Mouse (Mus musculus): ENCODE results near the gene Clca4b. TPM values are rescaled to one million over a fixed set of nuclear protein-coding genes. Genes with fewer than 3 reads are reported as not detected.
"Not testable (repeated sequence)": the region's sequence is repeated elsewhere in the genome, so short reads cannot be mapped to it uniquely, and the experiment has no call there.

The Clca4b gene
- polyA plus RNA-seq, 1 experiment from 2014 or later: not detected

GRCm38 (mm10) chr3:144872012-144872411 lies 60.3 kb downstream of the Clca4b start:
- 60% methylated on average over 4 of the region's 4 CpGs for WGBS
- H3K4me2 ChIP-seq (ENCODE audit: low read length); H3K9ac ChIP-seq (ENCODE audit: low read length); H3K36me3 ChIP-seq (ENCODE audit: control insufficient read depth, insufficient read depth, low read length); H3K27ac ChIP-seq (replicated peaks in 1 of 2; ENCODE audit: control insufficient read depth in 1 of 2, insufficient read depth in 1 of 2, low read depth in 2 of 2, low read length in 2 of 2); H3K4me1 ChIP-seq (ENCODE audit: control insufficient read depth in 2 of 2, insufficient read depth in 2 of 2, low read length in 2 of 2); H3K27me3 ChIP-seq (ENCODE audit: control insufficient read depth, insufficient read depth, low read length); ATAC-seq (ENCODE audit: insufficient number of reproducible peaks, insufficient read depth, low FRiP score, low read depth); H3K4me3 ChIP-seq (ENCODE audit: control insufficient read depth in 1 of 2, insufficient read depth in 1 of 2, low read depth in 1 of 2, low read length in 2 of 2); H3K9me3 ChIP-seq (ENCODE audit: control insufficient read depth, low read length): not testable (repeated sequence)

Other genes with a start within 250 kb of the Clca4b start
- gene Sh3glb1, start 212.2 kb downstream of the Clca4b start, polyA plus RNA-seq (2014; fragmentation: Nextera tagmentation; extraction: Ambion mirVana): 154 and 156 TPM in 2 replicates
- 27.7 and 29.3 TPM in 2 replicates for gene Clca3a1, start 171.6 kb downstream of the Clca4b start, polyA plus RNA-seq (2014; fragmentation: Nextera tagmentation; extraction: Ambion mirVana)
- 3.0 and 6.0 TPM in 2 replicates for gene Clca3a2, start 113.0 kb downstream of the Clca4b start, polyA plus RNA-seq (2014; fragmentation: Nextera tagmentation; extraction: Ambion mirVana)
- gene Clca3b, start 83.2 kb downstream of the Clca4b start, polyA plus RNA-seq (2014; fragmentation: Nextera tagmentation; extraction: Ambion mirVana): not detected in 2 replicates
- gene Clca4a, start 42.5 kb upstream of the Clca4b start, polyA plus RNA-seq (2014; fragmentation: Nextera tagmentation; extraction: Ambion mirVana): not detected in 2 replicates
- 0.08 TPM in 1 of 2 replicates, not detected in the other for gene Clca1, start 100.2 kb upstream of the Clca4b start, polyA plus RNA-seq (2014; fragmentation: Nextera tagmentation; extraction: Ambion mirVana)
- gene Clca2, start 166.9 kb upstream of the Clca4b start, polyA plus RNA-seq (2014; fragmentation: Nextera tagmentation; extraction: Ambion mirVana): 0.04 and 0.26 TPM in 2 replicates
- 10.3 and 15.2 TPM in 2 replicates for gene Odf2l, start 186.1 kb upstream of the Clca4b start, polyA plus RNA-seq (2014; fragmentation: Nextera tagmentation; extraction: Ambion mirVana)

Measured in heart, embryonic 14.5 days (tissue).